Mouse (Mus musculus) thymus, adult 18-20 months (tissue): ENCODE measurements at regions not wholly inside any gene's neighbourhood (a gene's known extent, or its start where the extent isn't known, plus 50 kb on each side); places are given as distances from the start of the nearest gene placed in this dataset.
"Not testable (repeated sequence)": the region's sequence is repeated elsewhere in the genome, so short reads cannot be mapped to it uniquely, and the experiment has no call there.

Experiments
- DNase-seq, 2 experiments: peaks; one replicate each; pipeline ENCODE4 v3.0.0; 2022; ENCODE audit warnings: mixed read lengths in 2 of 2

GRCm38 (mm10) chr14:54148121-54148520 lies 105.8 kb downstream of the Dad1 start:
- DNase-seq = no peak

- peak in 1 of 2 experiments; percentile 69 for DNase-seq
Observed at GRCm38 (mm10) chr14:54147546-54147945, 106.4 kb downstream of the Dad1 start.

GRCm38 (mm10) chr14:54145743-54146741 lies 107.9 kb downstream of the Dad1 start:
- peak in 1 of 2 experiments; percentile 6 for DNase-seq

- no peak for DNase-seq
Observed at GRCm38 (mm10) chr14:54143828-54144227, 110.1 kb downstream of the Dad1 start.

- no peak for DNase-seq
Observed at GRCm38 (mm10) chr14:54138288-54138687, 115.6 kb downstream of the Dad1 start.

DNA sequence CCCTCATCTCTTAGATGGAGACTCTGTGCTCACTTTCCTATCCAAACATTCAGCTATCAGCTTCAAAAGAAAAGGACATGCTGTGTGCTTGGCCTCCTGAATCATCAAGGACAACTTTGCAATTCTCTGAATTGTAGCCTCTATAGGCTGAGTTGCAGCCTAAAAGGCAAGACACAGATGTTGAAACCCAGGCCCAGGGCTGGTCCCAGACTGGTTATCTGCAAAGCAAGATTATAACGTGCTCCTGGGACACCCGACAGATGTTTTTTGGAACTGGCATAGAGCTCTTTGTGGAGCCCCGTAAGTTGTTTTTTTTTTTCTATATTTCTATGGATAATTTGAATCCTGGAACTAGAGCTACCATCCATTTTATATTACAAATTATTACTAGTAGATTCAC lies 117.4 kb downstream of the Dad1 start:
- no peak for DNase-seq

GRCm38 (mm10) chr14:54128334-54128733 lies 125.6 kb downstream of the Dad1 start:
- no peak for DNase-seq

- DNase-seq = no peak
Observed at GRCm38 (mm10) chr14:54125510-54125909, 128.4 kb downstream of the Dad1 start.

DNA sequence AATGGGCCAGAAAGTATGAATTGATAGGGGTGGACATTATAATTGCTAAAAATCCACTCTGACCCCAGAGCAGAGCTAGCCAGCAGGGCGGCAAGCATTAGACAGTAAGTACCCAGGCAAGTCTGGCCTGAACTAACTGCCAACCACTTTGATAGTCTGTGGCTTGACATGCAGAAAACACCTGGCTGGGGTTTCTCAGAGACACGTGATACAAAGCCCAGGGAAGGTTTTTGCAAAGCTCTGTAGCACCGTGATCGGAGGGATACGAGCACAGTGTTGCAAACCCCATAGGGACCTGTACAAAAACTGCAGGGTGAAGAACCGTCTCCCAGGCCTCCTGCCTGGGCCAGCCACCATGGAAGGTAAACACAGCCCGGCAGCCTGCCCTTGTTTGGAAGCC lies 131.9 kb downstream of the Dad1 start:
- DNase-seq = no peak

DNA sequence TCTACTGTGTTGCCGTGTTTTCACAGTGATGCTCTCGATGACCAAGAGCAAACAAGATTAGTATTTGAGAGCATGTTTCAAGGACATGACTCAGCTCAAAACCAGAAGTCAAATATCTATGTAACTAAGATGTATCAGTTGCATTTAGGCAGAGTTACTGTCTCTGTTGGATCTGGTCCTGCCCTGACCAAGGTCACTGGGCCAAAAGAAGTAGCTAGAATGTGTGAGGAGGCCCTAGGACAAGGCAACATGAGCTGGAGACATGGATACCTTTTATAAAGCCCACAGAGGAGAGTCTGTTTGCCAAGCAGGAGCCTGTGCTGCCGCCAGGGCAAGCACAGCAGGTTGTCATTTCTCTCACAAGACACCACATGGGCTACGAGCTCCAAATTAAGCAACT lies 132.6 kb downstream of the Dad1 start:
- DNase-seq = no peak

DNA sequence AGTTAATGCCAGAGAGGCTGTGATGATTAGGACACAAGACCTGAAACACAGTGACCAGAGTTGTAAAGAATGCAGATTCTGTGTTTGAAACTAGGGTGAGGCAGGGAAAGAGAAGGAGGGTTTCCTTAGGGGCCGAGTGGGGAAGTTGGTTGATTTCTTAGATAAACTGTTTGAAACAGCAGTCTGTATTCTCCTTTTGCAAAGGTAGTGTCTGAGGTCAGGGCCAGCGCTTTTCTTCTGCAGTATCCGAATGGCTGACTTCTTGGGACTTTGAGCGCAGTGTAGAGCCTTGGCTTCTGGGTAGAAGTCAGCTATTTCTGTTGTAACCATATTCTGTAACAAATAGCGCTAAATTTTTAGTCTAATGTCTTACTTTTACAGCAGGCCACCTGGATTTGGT lies 133.7 kb downstream of the Dad1 start:
- no peak for DNase-seq

- DNase-seq = not testable (repeated sequence)
Observed at GRCm38 (mm10) chr14:54117607-54118006, 136.3 kb downstream of the Dad1 start.

DNA sequence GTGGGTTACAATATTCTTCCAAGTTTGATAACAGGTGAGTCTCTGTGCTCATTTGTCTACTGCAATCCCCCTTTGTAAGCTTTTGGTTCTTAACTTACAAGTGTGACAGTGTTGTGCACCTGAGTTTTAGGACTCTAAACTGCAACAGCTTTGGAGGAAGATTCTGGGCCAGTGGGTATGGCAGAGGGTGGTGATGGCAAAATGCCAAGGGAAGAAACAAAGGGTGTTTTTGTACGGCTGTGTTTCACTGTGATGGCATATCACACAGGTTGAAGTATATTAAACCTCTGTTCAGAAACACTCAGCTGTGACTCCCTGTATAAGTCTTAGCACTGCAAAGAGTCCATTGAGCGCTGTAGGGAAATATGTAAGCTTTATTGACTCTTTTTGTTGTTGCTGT lies 140.7 kb downstream of the Dad1 start:
- DNase-seq = no peak

DNA sequence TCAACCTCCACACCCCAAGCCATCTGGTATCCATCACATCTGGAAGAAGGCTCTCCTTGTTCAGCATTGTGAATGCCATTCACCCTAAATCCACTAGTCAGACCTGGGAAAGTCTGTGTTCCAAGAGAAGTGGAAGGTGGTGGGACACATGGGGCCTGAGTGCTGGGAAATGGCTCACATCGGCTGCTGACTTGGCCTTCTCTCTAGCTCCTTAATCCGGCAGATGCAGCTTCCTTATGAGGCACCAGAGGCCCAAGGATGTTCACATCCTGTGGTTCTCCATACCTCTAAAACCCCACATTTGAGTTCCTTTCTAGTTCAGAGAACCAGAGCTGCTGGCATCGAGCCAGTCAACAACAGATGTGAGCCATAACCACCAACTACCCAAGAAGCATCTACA lies 142.9 kb downstream of the Dad1 start:
- DNase-seq = peak; percentile 22 to 44

GRCm38 (mm10) chr14:54109129-54109528 lies 144.8 kb downstream of the Dad1 start:
- DNase-seq = no peak

GRCm38 (mm10) chr14:54108311-54109074 lies 145.4 kb downstream of the Dad1 start:
- no peak for DNase-seq

DNA sequence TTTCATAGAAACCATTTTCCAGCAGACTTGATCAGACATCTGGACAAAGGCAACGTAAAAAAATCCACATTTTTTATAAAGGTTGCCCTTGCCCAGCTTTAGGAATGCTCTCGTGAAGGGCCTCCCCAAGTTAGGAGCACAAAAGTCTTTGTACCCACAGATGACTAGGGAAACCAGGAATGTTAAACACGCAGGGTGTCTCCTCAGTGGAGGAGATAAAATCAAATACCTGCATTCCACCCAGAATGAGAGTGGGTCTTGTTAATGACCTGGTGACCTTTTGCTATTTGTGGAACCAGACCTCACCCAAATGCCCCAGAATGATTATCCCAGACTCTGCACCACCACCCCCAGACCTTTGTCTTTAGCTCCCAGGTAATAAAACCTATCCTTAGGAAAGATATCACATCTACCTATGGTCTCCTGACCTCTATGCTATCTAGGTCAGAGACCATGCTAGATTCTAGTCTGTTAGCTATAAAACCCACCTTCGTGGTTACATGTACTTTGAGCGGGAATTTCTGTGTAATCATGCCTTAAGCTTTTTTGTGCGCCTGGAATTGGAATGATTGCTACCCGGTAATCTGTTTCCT lies 146.6 kb downstream of the Dad1 start:
- DNase-seq = no peak

DNA sequence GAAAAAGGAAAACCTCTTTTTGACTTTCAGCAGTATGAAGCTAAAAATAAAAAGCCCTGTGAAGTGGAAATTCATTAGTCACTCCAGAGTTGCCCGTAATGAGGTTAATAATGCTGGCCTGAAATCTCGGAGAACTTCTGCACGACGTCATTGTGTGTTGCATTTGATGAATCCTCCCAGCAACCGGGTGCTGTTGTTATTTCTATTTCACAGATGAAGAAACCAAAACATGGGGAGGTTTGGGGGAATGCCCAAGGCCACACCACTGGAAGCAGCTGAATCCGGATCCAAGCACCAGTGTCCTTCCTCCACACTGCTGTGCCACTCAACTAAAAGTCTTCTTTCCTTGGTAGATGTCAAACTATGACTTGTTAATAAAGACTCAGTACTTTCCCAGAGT lies 149.7 kb downstream of the Dad1 start:
- DNase-seq = no peak

DNA sequence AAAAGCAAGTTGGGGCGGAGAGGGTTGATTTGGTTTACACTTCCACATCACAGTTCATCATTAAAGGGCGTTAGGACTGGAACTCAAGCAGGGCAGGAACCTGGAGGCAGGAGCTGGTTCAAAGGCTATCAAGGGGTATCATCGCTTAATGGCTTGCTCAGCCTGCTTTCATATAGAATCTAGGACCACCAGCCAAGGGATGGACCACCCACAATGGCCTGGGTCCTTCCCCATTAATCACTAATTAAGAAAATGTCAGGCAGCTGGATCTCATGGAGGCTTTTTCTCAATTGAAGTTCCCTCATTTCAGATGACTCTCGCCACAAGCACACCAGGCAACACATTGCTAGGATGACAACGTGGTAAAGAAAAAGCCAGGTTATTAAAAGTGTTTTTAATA lies 150.4 kb downstream of the Dad1 start:
- DNase-seq = no peak

GRCm38 (mm10) chr14:54103115-54103514 lies 150.8 kb downstream of the Dad1 start:
- DNase-seq = no peak

- DNase-seq = no peak
Observed at GRCm38 (mm10) chr14:54101775-54102174, 152.1 kb downstream of the Dad1 start.

GRCm38 (mm10) chr14:54099360-54099759 lies 154.5 kb downstream of the Dad1 start:
- no peak for DNase-seq

DNA sequence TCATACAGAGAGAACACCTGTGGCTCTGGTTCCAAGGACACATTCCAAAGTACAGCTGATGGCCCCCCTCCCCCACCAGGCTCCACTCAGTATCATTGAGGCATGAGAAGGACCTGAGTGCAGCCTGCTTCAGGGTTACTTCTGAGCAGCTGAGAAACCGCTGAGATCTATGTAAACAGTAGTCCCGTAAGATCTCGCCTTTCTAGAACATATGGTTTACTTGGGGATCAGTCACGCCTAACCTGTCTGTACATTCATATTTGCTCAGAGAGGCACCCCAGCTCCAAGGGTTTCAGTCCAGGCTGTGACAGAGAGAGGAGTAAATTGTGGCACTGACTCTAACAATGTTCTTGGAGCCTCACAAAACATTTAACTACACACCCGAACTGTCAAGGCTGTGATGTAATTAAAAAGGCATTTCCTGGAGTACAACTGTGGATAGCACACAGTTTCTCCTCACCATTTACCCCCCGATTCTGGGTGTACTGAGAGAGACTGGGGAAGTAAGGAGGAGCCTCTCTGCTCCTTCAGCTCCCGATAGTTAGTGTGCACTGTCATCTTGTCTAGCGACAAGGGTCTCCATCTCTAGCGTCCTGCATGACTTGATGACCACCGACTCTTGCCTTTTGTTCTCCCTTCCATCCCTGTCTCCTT lies 155.7 kb downstream of the Dad1 start:
- no peak for DNase-seq
